22 mouse cellular contexts compared by ENCODE assay signal in the genomic region with DNA sequence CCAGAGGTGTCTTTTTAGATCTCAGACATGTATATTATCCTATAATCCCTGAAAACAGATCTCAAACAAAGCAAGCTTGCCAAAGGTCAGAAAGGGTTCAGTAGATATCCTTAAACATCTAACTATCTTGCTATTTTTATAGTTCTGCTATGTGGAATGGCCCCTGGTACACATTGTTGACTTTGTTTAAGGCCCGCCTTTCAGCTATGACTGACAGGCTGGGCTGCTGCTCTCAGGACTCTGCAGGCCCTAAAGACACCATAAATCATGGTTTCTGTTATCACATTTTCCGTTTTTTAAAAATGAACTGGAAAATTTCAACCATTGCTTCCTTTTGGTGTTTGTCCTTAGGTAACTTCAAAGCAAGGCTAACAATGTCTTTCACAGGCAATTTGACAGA.
DNase-seq lines count a peak whose midpoint lies in the region; ATAC-seq and TF ChIP-seq lines count a peak whose summit lies in the region.
"Had no signal": no experiment of that assay in that cellular context is flagged by ENCODE, and none has a peak within 500 bp of the region (broad histone marks: within the 10 kb centered on the region; RNA-seq: fewer than 3 reads in every experiment).

No protein-coding gene starts in this region.

- H3K4me3 ChIP-seq in kidney, postnatal 0 days (replicated peaks; ENCODE audit: low read depth, low read length), result no peak overlapping the region
- no peak overlapping the region for H3K4me3 ChIP-seq in forebrain, embryonic 16.5 days (replicated peaks; ENCODE audit: low read length)
- H3K4me3 ChIP-seq: embryonic facial prominence, embryonic 15.5 days; gastrocnemius, adult 2 months; heart, embryonic 15.5 days; hindbrain, embryonic 10.5 days; limb, embryonic 12.5 days; megakaryocyte, embryonic 14.5 days; myocyte; neural tube, embryonic 15.5 days had no signal

- H3K9ac ChIP-seq in kidney, postnatal 0 days (ENCODE audit: low read depth, low read length), result no peak overlapping the region
- no peak overlapping the region for H3K9ac ChIP-seq in forebrain, embryonic 16.5 days (replicated peaks; ENCODE audit: low read depth, low read length)
- H3K9ac ChIP-seq: embryonic facial prominence, embryonic 15.5 days; heart, embryonic 15.5 days; limb, embryonic 12.5 days; liver, embryonic 14.5 days; neural tube, embryonic 15.5 days had no signal

- no peak overlapping the region for H3K4me2 ChIP-seq in kidney, postnatal 0 days (ENCODE audit: low read length)
- no peak overlapping the region for H3K4me2 ChIP-seq in forebrain, embryonic 16.5 days (ENCODE audit: low read length)
- H3K4me2 ChIP-seq: embryonic facial prominence, embryonic 15.5 days; limb, embryonic 12.5 days; neural tube, embryonic 15.5 days had no signal

- H3K36me3 ChIP-seq in kidney, postnatal 0 days (ENCODE audit: insufficient read depth, low read length), result no peaks in the 10 kb centered on the region
- no peaks in the 10 kb centered on the region for H3K36me3 ChIP-seq in forebrain, embryonic 16.5 days (ENCODE audit: control insufficient read depth, insufficient read depth)
- H3K36me3 ChIP-seq: embryonic facial prominence, embryonic 15.5 days; heart, embryonic 15.5 days; hindbrain, embryonic 10.5 days; limb, embryonic 12.5 days; neural tube, embryonic 15.5 days had no signal

- 35% methylated on average over 2 of the region's 2 CpGs for WGBS in kidney, postnatal 0 days
- WGBS in forebrain, embryonic 16.5 days, result 67% methylated on average over 2 of the region's 2 CpGs

- no peaks in the 10 kb centered on the region for H3K9me3 ChIP-seq in kidney, postnatal 0 days (replicated peaks; ENCODE audit: low read length)
- no peaks in the 10 kb centered on the region for H3K9me3 ChIP-seq in forebrain, embryonic 16.5 days (ENCODE audit: control insufficient read depth, low read length)
- H3K9me3 ChIP-seq: embryonic facial prominence, embryonic 15.5 days; heart, embryonic 15.5 days; hindbrain, embryonic 10.5 days; limb, embryonic 12.5 days; megakaryocyte, embryonic 14.5 days; neural tube, embryonic 15.5 days had no signal

- no peak for TF ChIP-seq CTCF in kidney, postnatal 0 days (IDR thresholded peaks at IDR 0.05; ENCODE audit: low read depth)

- H3K27ac ChIP-seq in kidney, postnatal 0 days, result no peak overlapping the region
- H3K27ac ChIP-seq in forebrain, embryonic 16.5 days (ENCODE audit: low read length), result peak overlapping the region; percentile 44; the same call in 1 of the 2 replicates
- H3K27ac ChIP-seq: embryonic facial prominence, embryonic 15.5 days; gastrocnemius, adult 2 months; heart, embryonic 15.5 days; limb, embryonic 12.5 days; liver, embryonic 14.5 days; neural tube, embryonic 15.5 days had no signal

- DNase-seq in embryo, embryonic 11 days, result peak; percentile 34
- DNase-seq in embryo, embryonic 10 days (ENCODE audit: low spot score), result no peak
- DNase-seq in kidney, postnatal 0 days (ENCODE audit: low spot score), result peak; percentile 29
- DNase-seq in kidney, postnatal 25 days, result no peak
- DNase-seq in 3T3-L1 (ENCODE audit: low read depth, low spot score), result peak; percentile 2
- DNase-seq in B cell, adult 2 months, result no peak
- no peak for DNase-seq in cerebellum, adult 8-10 months
- DNase-seq: adrenal gland, postnatal 10 days; cerebellum, adult 11 months; gastrocnemius, adult 2 months; heart, adult 18-20 months; kidney, adult 8-10 months; thymus, postnatal 36 days had no signal

- no peaks in the 10 kb centered on the region for H3K27me3 ChIP-seq in kidney, postnatal 0 days (ENCODE audit: insufficient read depth, low read length)
- 0 out of 2 replicates have a peak, but pooled peaks cover 2% of the 10 kb centered on the region for H3K27me3 ChIP-seq in forebrain, embryonic 16.5 days (replicated peaks; ENCODE audit: control insufficient read depth, insufficient read depth, low read length)
- H3K27me3 ChIP-seq: embryonic facial prominence, embryonic 15.5 days; limb, embryonic 12.5 days; neural tube, embryonic 15.5 days had no signal

- ATAC-seq in kidney, postnatal 0 days (replicated peaks; ENCODE audit: low FRiP score, low read depth), result no peak
- ATAC-seq in forebrain, embryonic 16.5 days, result no peak

- no peaks in the 10 kb centered on the region for H3K4me1 ChIP-seq in kidney, postnatal 0 days (replicated peaks; ENCODE audit: insufficient read depth, low read length)
- H3K4me1 ChIP-seq in forebrain, embryonic 16.5 days (replicated peaks; ENCODE audit: control insufficient read depth, insufficient read depth, low read length), result peaks cover 12% of the 10 kb centered on the region
- H3K4me1 ChIP-seq: embryonic facial prominence, embryonic 15.5 days; megakaryocyte, embryonic 14.5 days; neural tube, embryonic 15.5 days had no signal

Comparison
In these comparisons a context has a peak if more than half of its experiments do, and no peak if none do; other contexts are left out.
1. DNase-seq: peak in embryo, embryonic 11 days (single experiment), kidney, postnatal 0 days (single experiment) and 3T3-L1 (single experiment); none in embryo, embryonic 10 days (single experiment), kidney, postnatal 25 days (0 of 2), B cell, adult 2 months (0 of 2) and cerebellum, adult 8-10 months (single experiment).